Mouse (Mus musculus) limb, embryonic 14.5 days (tissue): ENCODE results near the gene Arfgef2. TPM values are rescaled to one million over a fixed set of nuclear protein-coding genes. Genes with fewer than 3 reads are reported as not detected.

Experiments
- ATAC-seq: fragments of 200-750 bp; cut with Nextera tagmentation; 2 replicates; pipeline ENCODE4 v1.8.0; 2017; ENCODE audit warnings: low read depth, moderate number of reproducible peaks, moderate TSS enrichment; ENCODE audit not compliant: low FRiP score
- DNase-seq: peaks from one replicate; pipeline ENCODE4 v3.0.0-alpha.2; 2015; ENCODE audit warnings: low spot score
- H3K27ac ChIP-seq: fragments of 300-500 bp; sonication (generic); replicated peaks from 2 replicates; pipeline ENCODE4 v1.5.1; 2014; ENCODE audit warnings: low read depth, mild to moderate bottlenecking, low read length, moderate library complexity, mixed read lengths
- H3K27me3 ChIP-seq: fragments of 300-500 bp; sonication (generic); 2 replicates; pipeline ENCODE4 v1.6.1; 2014; ENCODE audit warnings: low read length, mixed read lengths; ENCODE audit not compliant: control insufficient read depth, insufficient read depth
- H3K36me3 ChIP-seq: fragments of 300-500 bp; sonication (generic); 2 replicates; pipeline ENCODE4 v1.6.1; 2014; ENCODE audit warnings: mild to moderate bottlenecking, low read length, moderate library complexity, mixed read lengths; ENCODE audit not compliant: control insufficient read depth, insufficient read depth
- H3K4me1 ChIP-seq: fragments of 300-500 bp; sonication (generic); 2 replicates; pipeline ENCODE4 v1.6.1; 2014; ENCODE audit warnings: antibody characterized with exemption, low read length, mixed read lengths; ENCODE audit not compliant: control insufficient read depth, insufficient read depth
- H3K4me2 ChIP-seq: fragments of 300-500 bp; sonication (generic); replicated peaks from 2 replicates; pipeline ENCODE4 v1.6.1; 2014; ENCODE audit warnings: low read depth, mild to moderate bottlenecking, low read length, moderate library complexity; ENCODE audit not compliant: severe bottlenecking
- H3K4me3 ChIP-seq: fragments of 300-500 bp; sonication (generic); replicated peaks from 2 replicates; pipeline ENCODE4 v1.5.1; 2014; ENCODE audit warnings: low read length
- H3K9ac ChIP-seq: fragments of 300-500 bp; sonication (generic); 2 replicates; pipeline ENCODE4 v1.6.1; 2014; ENCODE audit warnings: mild to moderate bottlenecking, low read depth, low read length, moderate library complexity; ENCODE audit not compliant: severe bottlenecking
- H3K9me3 ChIP-seq: fragments of 300-500 bp; sonication (generic); 2 replicates; pipeline ENCODE4 v1.6.1; 2016; ENCODE audit warnings: low read length; ENCODE audit not compliant: control insufficient read depth
- POLR2A ChIP-seq: fragments of 200-500 bp; IDR thresholded peaks from 2 replicates; pipeline ENCODE4 v1.8.0; 2012; ENCODE audit warnings: inconsistent platforms, mild to moderate bottlenecking, moderate library complexity, borderline replicate concordance; ENCODE audit not compliant: insufficient read depth, insufficient read length; ENCODE audit errors: extremely low read depth
- WGBS: fragments of 180-500 bp; shearing (Covaris S2); extraction: QIAGEN DNeasy Blood & Tissue Kit; methylation state at CpG from one replicate; pipeline ENCODE4 v1.1.7; 2014; 5-methylcytosine and 5-hydroxymethylcytosine counted together
- polyA plus RNA-seq, 2 experiments: library from polyadenylated mRNA; depleted of rRNA in 1 of 2; stranded (reverse) in 1 of 2; unstranded in 1 of 2; fragments of >200 nt; fragmentation: Nextera tagmentation in 1 of 2; extraction: Ambion mirVana in 1 of 2; gene quantifications; 2 replicates each; pipeline versions ENCODE4 v1.2.1 to v1.2.3; 2012 to 2014

Gene Arfgef2
- polyA plus RNA-seq, 2 experiments: 6.1 to 10.5 TPM

DNA sequence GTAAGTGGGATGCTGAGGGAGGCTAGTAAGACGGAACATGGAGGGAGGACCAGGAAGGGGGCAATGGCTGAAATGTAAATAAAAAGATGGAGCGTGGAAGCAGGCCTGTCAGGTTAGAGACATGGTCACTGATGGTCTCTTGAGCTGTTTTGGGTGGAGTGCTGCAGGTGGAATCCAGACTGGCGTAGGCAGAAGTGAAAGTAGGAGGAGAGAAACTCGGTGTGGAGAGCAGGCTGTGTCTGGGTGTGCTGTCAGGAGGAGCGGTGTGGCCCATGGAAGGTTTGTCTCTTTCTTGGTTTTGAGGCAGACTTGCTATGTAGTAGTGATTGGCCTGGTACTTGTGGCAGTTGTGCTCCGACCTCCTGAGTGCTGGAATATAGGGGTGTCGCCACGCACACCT is 14.5 kb downstream of the Arfgef2 start:
- no peaks in the 10 kb centered on the region for H3K9me3 ChIP-seq
- H3K27me3 ChIP-seq: no peaks in the 10 kb centered on the region
- DNase-seq: no peak
- no peak for ATAC-seq
- 88% methylated on average over 8 of the region's 8 CpGs for WGBS
- no peak overlapping the region for H3K9ac ChIP-seq
- no peak for TF ChIP-seq POLR2A
- no peaks in the 10 kb centered on the region for H3K4me1 ChIP-seq
- H3K4me3 ChIP-seq: no peak overlapping the region
- H3K36me3 ChIP-seq: no peaks in the 10 kb centered on the region
- no peak overlapping the region for H3K4me2 ChIP-seq
- H3K27ac ChIP-seq: no peak overlapping the region

DNA sequence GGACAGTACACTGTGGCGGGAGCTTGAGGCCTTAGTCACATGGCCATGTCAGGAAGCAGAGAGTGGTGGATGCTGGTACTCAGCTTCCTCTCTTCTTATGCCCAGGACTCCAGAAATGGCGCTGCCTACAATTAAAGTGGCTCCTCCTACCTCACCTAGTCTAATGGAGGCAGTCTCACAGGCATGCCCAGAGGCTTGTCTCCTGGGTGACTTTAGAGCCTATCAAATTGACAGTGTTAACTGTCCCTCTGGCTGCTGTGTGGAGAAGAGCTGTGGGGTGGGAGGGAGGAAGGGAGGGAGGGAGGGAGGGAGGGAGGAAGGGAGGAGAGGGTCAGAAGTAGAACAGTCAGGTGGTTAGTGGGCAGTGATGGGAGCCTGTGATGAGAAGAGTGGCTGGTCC is 15.5 kb downstream of the Arfgef2 start:
- 33% methylated on average over 2 of the region's 2 CpGs for WGBS
- Histone ChIP-seq H3K9me3 (no peaks in the 10 kb centered on the region), H3K4me1 (no peaks in the 10 kb centered on the region), H3K4me2 (no peak overlapping the region), H3K4me3 (no peak overlapping the region), H3K27ac (no peak overlapping the region), H3K36me3 (no peaks in the 10 kb centered on the region), H3K27me3 (no peaks in the 10 kb centered on the region), H3K9ac (no peak overlapping the region)
- TF ChIP-seq POLR2A: no peak
- ATAC-seq: no peak
- no peak for DNase-seq

DNA sequence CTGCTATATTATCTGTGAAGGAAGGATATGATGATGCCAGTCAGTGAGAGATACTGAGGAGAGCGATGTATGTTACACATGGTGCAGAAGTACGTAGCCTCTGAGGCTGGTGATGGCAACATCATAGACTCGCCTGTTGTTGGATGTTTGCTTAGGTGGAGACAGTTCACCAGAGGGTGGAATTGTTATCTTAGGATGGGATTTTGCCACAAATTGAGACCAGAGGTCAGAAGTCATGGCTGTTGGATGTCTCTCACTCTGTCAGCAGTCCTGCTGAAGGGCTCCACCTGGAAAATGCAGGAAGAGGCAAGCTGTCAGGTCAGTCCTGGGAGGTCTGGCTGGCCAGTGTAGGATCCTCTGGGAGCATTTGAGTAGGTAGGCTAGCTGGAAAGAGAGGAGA is 16.0 kb downstream of the Arfgef2 start:
- H3K9ac ChIP-seq: no peak overlapping the region
- H3K4me3 ChIP-seq: no peak overlapping the region
- no peak for DNase-seq
- no peaks in the 10 kb centered on the region for H3K27me3 ChIP-seq
- no peaks in the 10 kb centered on the region for H3K36me3 ChIP-seq
- ATAC-seq: no peak
- H3K4me1 ChIP-seq: no peaks in the 10 kb centered on the region
- no peak overlapping the region for H3K27ac ChIP-seq
- WGBS: 93% methylated on average over 3 of the region's 3 CpGs
- H3K4me2 ChIP-seq: no peak overlapping the region
- no peaks in the 10 kb centered on the region for H3K9me3 ChIP-seq
- TF ChIP-seq POLR2A: no peak

DNA sequence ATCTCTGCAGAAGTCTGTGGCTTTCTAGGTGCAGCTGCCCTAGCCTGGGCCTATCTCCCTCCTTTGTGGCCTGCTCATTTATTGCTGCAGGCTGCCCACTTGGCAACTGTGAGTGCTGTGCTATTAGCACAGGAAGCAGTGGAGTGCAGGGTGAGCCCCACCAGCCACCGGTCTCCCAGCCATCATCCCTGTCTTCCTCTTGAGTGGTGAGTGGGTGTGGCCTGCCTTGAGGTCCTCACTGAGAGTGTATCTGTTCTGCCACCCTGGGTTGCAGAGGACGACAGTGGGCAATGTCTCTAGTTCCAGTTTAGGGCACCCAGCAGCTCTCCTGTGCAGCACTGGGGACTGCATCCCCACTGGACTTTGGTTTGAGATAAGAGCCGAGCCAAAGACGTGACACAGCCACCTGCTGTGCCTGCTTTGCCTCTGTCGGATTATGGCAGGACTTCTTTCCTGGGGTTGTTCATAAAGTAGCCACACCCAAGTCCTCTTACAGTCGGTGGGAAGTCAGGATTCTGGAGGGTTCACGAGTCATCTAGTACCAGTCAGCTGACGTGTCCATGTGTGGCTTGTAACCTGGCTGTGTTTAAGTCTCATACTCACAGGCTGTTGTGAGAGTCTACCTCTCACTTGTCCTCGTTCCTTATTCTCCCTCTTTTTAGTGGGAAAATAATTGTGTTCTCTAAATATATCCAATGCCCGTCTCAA is 16.9 kb downstream of the Arfgef2 start:
- no peak overlapping the region for H3K4me3 ChIP-seq
- ATAC-seq (no peak), DNase-seq (no peak)
- H3K4me2 ChIP-seq: no peak overlapping the region
- TF ChIP-seq POLR2A: no peak
- H3K27me3 ChIP-seq: no peaks in the 10 kb centered on the region
- no peak overlapping the region for H3K9ac ChIP-seq
- no peaks in the 10 kb centered on the region for H3K9me3 ChIP-seq
- WGBS: 62% methylated on average over 10 of the region's 10 CpGs
- H3K27ac ChIP-seq: no peak overlapping the region
- no peaks in the 10 kb centered on the region for H3K4me1 ChIP-seq
- no peaks in the 10 kb centered on the region for H3K36me3 ChIP-seq

DNA sequence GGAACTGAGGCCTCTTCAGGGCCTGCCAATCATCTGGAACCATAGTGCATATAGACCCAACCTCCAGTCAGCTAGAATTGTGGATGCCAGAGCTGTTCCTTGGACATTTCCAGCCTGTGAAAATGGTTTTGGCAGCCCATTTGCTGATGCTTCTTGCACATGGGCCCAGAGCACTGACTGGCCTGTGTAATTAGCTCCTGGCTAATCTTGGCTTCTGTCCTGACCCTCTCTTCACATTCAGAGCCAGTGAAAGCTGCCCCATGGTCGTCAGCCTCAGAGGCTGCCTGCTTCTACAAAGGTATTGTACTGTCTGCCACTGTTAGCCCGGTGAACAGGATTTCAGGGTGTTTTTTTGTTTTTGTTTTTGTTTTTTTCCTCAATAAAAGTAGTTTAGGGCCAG is 17.5 kb downstream of the Arfgef2 start:
- Histone ChIP-seq H3K36me3 (peaks cover 3% of the 10 kb centered on the region; the same call in 1 of the 2 replicates), H3K4me2 (no peak overlapping the region), H3K27me3 (no peaks in the 10 kb centered on the region), H3K4me1 (no peaks in the 10 kb centered on the region), H3K9me3 (no peaks in the 10 kb centered on the region), H3K4me3 (no peak overlapping the region), H3K27ac (no peak overlapping the region), H3K9ac (no peak overlapping the region)
- no peak for ATAC-seq
- no peak for DNase-seq
- 77% methylated on average over 2 of the region's 2 CpGs for WGBS
- TF ChIP-seq POLR2A: no peak
